Mouse (Mus musculus) forebrain, postnatal 0 days (tissue): ENCODE measurements around the gene Nsmce3. TPM values are rescaled to one million over a fixed set of nuclear protein-coding genes. Genes with fewer than 3 reads are reported as not detected.

ENCODE experiments used
- ATAC-seq: fragments of 200-750 bp; cut with Nextera tagmentation; 2 replicates; pipeline ENCODE4 v1.8.0; 2017; ENCODE audit warnings: mild to moderate bottlenecking, moderate library complexity
- DNase-seq: peaks from one replicate; pipeline ENCODE4 v3.0.0-alpha.2; 2015
- H3K27ac ChIP-seq: fragments of 300-500 bp; sonication (generic); 2 replicates; pipeline ENCODE4 v1.5.1; 2014; ENCODE audit warnings: low read depth, mild to moderate bottlenecking, antibody characterized with exemption, low read length, moderate library complexity, mixed read lengths
- H3K27me3 ChIP-seq: fragments of 300-500 bp; sonication (generic); 2 replicates; pipeline ENCODE4 v1.6.1; 2014; ENCODE audit warnings: mild to moderate bottlenecking, low read length, mixed read lengths; ENCODE audit not compliant: insufficient read depth
- H3K36me3 ChIP-seq: fragments of 300-500 bp; sonication (generic); 2 replicates; pipeline ENCODE4 v1.6.1; 2014; ENCODE audit warnings: mild to moderate bottlenecking, moderate library complexity; ENCODE audit not compliant: insufficient read depth
- H3K4me1 ChIP-seq: fragments of 300-500 bp; sonication (generic); 2 replicates; pipeline ENCODE4 v1.6.1; 2014; ENCODE audit warnings: antibody characterized with exemption; ENCODE audit not compliant: insufficient read depth
- H3K4me2 ChIP-seq: fragments of 300-500 bp; sonication (generic); 2 replicates; pipeline ENCODE4 v1.6.1; 2014; ENCODE audit warnings: low read depth, mild to moderate bottlenecking, moderate library complexity
- H3K4me3 ChIP-seq: fragments of 300-500 bp; sonication (generic); 2 replicates; pipeline ENCODE4 v1.5.1; 2014; ENCODE audit warnings: low read depth, low read length, mixed read lengths
- H3K9ac ChIP-seq: fragments of 300-500 bp; sonication (generic); 2 replicates; pipeline ENCODE4 v1.6.1; 2014; ENCODE audit warnings: mild to moderate bottlenecking
- H3K9me3 ChIP-seq: fragments of 300-500 bp; sonication (generic); 2 replicates; pipeline ENCODE4 v1.6.1; 2016; ENCODE audit warnings: low read length
- CTCF ChIP-seq: sonication (generic); IDR thresholded peaks from 2 replicates; pipeline ENCODE4 v1.5.1; 2016; ENCODE audit warnings: antibody characterized with exemption, control low read depth, low read depth
- WGBS: fragments of 180-500 bp; shearing (Covaris S2); extraction: QIAGEN DNeasy Blood & Tissue Kit; methylation state at CpG from one replicate; pipeline ENCODE4 v1.1.7; 2014; 5-methylcytosine and 5-hydroxymethylcytosine counted together
- polyA plus RNA-seq: library from polyadenylated mRNA; unstranded; fragments of >200 nt; fragmentation: Nextera tagmentation; extraction: Ambion mirVana; gene quantifications from 2 replicates; pipeline ENCODE4 v1.2.1, GENCODE M21; 2015
- total RNA-seq: library from RNA; depleted of rRNA; stranded (reverse); fragments of >200 nt; gene quantifications from 2 replicates; pipeline ENCODE4 v1.2.3, GENCODE M21; 2014

The Nsmce3 gene
- total and polyA plus RNA-seq, 2 experiments from 2014 or later: 10.2 to 20.5 TPM

- H3K4me2 ChIP-seq: no peak overlapping the region
- no peak for TF ChIP-seq CTCF
- H3K27ac ChIP-seq: no peak overlapping the region
- no peaks in the 10 kb centered on the region for H3K36me3 ChIP-seq
- H3K9me3 ChIP-seq: no peaks in the 10 kb centered on the region
- peak overlapping the region; percentile 10; the same call in 1 of the 2 replicates for H3K9ac ChIP-seq
- peak; percentile 40 for DNase-seq
- 32% methylated on average over 11 of the region's 11 CpGs for WGBS
- H3K4me1 ChIP-seq: no peaks in the 10 kb centered on the region
- no peaks in the 10 kb centered on the region for H3K27me3 ChIP-seq
- H3K4me3 ChIP-seq: no peak overlapping the region
- peak; percentile 34 for ATAC-seq
These were observed 11.5 kb upstream of the Nsmce3 start for GRCm38 (mm10) chr7:64884187-64884862.

DNA sequence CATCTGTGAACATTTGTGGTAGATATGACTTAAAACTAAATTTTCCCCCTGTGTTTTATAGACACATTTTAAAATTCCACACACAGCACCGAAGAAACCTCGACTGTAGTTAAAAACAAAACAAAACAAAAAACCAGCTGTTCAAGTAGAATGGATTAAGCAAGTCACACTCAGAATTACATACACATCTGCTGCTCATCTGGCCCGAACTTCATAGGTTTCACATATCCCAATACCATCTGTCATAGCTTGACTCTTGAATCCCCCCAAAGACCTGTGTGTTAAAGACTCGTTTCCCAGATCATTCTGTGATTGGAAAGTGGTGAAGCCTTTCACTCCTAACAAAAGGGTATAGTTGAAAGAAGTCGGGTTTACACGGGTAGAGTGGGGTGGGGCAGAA lies 9.4 kb upstream of the Nsmce3 start:
- WGBS: 60% methylated on average over 6 of the region's 6 CpGs
- Histone ChIP-seq H3K36me3 (no peaks in the 10 kb centered on the region), H3K4me2 (no peak overlapping the region), H3K27ac (no peak overlapping the region), H3K4me3 (no peak overlapping the region), H3K9ac (no peak overlapping the region), H3K27me3 (no peaks in the 10 kb centered on the region), H3K9me3 (no peaks in the 10 kb centered on the region), H3K4me1 (no peaks in the 10 kb centered on the region)
- ATAC-seq (no peak), DNase-seq (no peak)
- no peak for TF ChIP-seq CTCF

DNA sequence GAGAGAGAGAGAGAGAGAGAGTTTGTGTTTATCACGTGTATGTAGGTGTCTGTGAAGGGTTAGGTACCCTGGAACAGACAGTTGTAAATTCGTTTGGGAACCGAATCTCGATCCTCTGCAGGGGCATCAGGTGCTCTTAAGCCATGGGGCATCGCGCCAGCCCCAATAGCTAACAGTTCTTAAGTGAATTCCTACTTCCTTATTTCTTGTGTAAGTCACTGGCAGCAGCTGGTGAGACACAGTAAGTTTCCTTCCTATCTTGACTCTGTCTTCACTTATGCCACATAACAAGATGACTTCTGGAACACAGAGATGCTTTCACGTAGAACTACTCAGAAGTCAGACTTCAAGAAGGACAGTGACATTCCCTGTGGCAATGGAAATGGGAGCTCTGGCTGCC lies 8.6 kb upstream of the Nsmce3 start:
- no peaks in the 10 kb centered on the region for H3K27me3 ChIP-seq
- H3K9ac ChIP-seq: no peak overlapping the region
- no peaks in the 10 kb centered on the region for H3K36me3 ChIP-seq
- no peak overlapping the region for H3K4me2 ChIP-seq
- no peak for ATAC-seq
- no peak overlapping the region for H3K27ac ChIP-seq
- H3K4me3 ChIP-seq: no peak overlapping the region
- no peak for DNase-seq
- no peaks in the 10 kb centered on the region for H3K4me1 ChIP-seq
- TF ChIP-seq CTCF: no peak
- no peaks in the 10 kb centered on the region for H3K9me3 ChIP-seq
- 84% methylated on average over 7 of the region's 7 CpGs for WGBS

DNA sequence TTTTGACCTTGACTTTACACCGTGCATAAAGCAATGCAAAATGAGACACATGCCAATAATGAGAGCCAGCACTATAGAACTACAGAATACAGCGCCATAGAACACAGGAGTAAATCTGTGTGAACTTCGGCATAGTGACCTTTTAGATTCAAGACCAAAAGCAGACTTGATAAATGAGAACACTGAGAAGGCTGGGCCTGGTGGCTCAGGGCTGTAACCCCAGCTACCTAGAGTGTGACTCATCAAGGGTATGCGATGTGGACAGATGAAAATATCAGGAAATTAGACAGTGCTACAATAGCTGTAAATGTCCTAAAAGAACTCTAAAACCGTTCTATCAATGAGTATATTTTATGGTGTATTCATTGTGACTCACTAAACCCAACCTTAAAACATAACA lies 7.6 kb upstream of the Nsmce3 start:
- Histone ChIP-seq H3K4me3 (no peak overlapping the region), H3K4me1 (no peaks in the 10 kb centered on the region), H3K9me3 (no peaks in the 10 kb centered on the region), H3K4me2 (no peak overlapping the region), H3K9ac (no peak overlapping the region), H3K27me3 (no peaks in the 10 kb centered on the region), H3K27ac (no peak overlapping the region), H3K36me3 (no peaks in the 10 kb centered on the region)
- no peak for TF ChIP-seq CTCF
- WGBS: 89% methylated on average over 5 of the region's 5 CpGs
- DNase-seq (no peak), ATAC-seq (no peak)

- Histone ChIP-seq H3K36me3 (no peaks in the 10 kb centered on the region), H3K4me3 (no peak overlapping the region), H3K9ac (no peak overlapping the region), H3K9me3 (no peaks in the 10 kb centered on the region), H3K4me1 (peaks cover 15% of the 10 kb centered on the region), H3K4me2 (no peak overlapping the region), H3K27ac (no peak overlapping the region), H3K27me3 (no peaks in the 10 kb centered on the region)
- WGBS: 70% methylated on average over 4 of the region's 4 CpGs
- ATAC-seq (peak; percentile 24; the same call in 1 of the 2 replicates), DNase-seq (peak; percentile 35)
- TF ChIP-seq CTCF: no peak
These were observed 2.1 kb upstream of the Nsmce3 start for GRCm38 (mm10) chr7:64874941-64875340.

DNA sequence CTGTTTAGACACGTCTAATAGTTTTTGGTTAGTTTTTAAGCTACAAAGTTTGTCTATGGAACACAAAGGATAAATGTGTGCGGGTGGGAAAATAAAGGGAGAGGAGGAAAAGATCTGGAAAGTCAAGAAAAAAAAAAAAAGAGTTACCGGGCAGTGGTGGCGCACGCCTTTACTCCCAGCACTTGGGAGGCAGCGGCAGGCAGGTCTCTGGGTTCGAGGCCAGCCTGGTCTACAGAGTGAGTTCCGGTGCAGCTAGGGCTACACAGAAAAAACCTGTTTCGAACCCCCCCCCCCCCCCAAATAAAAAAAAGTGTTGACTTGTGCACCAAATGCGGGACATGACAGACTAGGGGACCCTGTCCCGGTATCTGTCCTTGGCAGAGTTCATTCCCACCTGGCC lies 469 bp upstream of the Nsmce3 start:
- H3K27me3 ChIP-seq: no peaks in the 10 kb centered on the region
- WGBS: 34% methylated on average over 11 of the region's 11 CpGs
- H3K4me2 ChIP-seq: peak overlapping the region; percentile 85
- peak overlapping the region; percentile 92; the same call in 1 of the 2 replicates for H3K27ac ChIP-seq
- no peaks in the 10 kb centered on the region for H3K36me3 ChIP-seq
- DNase-seq: no peak
- no peak for TF ChIP-seq CTCF
- H3K4me3 ChIP-seq: peak overlapping the region; percentile 83
- peak overlapping the region; percentile 87 for H3K9ac ChIP-seq
- H3K9me3 ChIP-seq: no peaks in the 10 kb centered on the region
- no peak; the same call in none of the 2 replicates for ATAC-seq
- H3K4me1 ChIP-seq: peaks cover 18% of the 10 kb centered on the region

DNA sequence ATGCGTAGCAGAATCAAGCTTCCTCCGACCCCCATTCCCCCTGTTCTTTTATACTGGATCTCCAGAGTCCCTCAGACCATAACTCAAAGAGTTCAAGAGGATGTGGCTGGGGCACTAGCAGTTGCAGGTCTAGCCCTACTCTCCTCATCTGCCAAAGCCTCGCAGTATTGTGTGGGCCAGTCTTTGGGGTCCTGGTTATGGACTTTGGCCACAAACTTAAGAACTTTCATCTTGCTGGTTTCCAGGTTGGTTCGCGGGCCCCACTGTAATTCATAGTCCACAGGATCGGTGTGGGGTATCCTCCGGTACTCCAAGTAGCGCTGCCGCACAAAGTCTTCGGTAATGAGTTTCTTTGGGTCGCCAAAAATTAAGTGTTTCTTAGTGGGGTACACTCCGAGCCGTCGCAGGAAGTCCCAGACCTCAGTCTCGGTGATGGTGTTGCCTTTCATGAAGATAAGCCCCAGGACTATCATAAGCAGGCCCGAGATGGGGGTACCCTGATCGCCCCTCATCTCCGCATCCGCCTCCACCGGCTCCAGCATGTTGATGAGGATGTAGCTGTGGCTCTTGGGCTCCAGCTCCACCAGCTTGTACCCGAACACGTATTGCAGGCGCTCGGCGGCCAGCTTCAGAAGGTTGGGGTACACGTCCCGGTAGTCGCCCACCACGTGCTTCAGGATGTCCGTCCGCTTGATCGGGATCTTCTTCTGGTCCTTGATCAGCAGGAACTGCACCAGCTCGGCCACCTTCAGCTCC lies 632 bp downstream of the Nsmce3 start:
- H3K36me3 ChIP-seq: no peaks in the 10 kb centered on the region
- H3K4me1 ChIP-seq: peaks cover 18% of the 10 kb centered on the region
- no peak for TF ChIP-seq CTCF
- H3K27me3 ChIP-seq: no peaks in the 10 kb centered on the region
- DNase-seq: peak; percentile 27
- peak; percentile 49 for ATAC-seq
- H3K4me3 ChIP-seq: peak overlapping the region; percentile 83
- H3K27ac ChIP-seq: peak overlapping the region; percentile 92
- no peaks in the 10 kb centered on the region for H3K9me3 ChIP-seq
- peak overlapping the region; percentile 87 for H3K9ac ChIP-seq
- under 1% methylated on average over 33 of the region's 33 CpGs for WGBS
- H3K4me2 ChIP-seq: peak overlapping the region; percentile 85
